Mouse (Mus musculus): ENCODE results near the gene Fabp3.

Fabp3 gene

GRCm38 (mm10) chr4:130308231-130309081 is at the start of gene Fabp3, which contains the start of gene Gm10570:
Gene Fabp3, plus strand, starts transcription at chr4:130308595.
Gene Gm10570, minus strand, starts transcription at chr4:130308674.
- in situ Hi-C loops (cut with MseI, MboI): no loop called here

- in situ Hi-C loops (cut with MseI, MboI): no loop called here
Observed at GRCm38 (mm10) chr4:130260406-130260805, 48.0 kb upstream of the Fabp3 start.

GRCm38 (mm10) chr4:130264131-130264530 is 44.3 kb upstream of the Fabp3 start:
- in situ Hi-C loops (cut with MseI, MboI): no loop called here

- in situ Hi-C loops (cut with MseI, MboI): no loop called here
Observed at GRCm38 (mm10) chr4:130264698-130265349, 43.6 kb upstream of the Fabp3 start.

GRCm38 (mm10) chr4:130266601-130267000 is 41.8 kb upstream of the Fabp3 start:
- in situ Hi-C loops (cut with MseI, MboI): no loop called here

GRCm38 (mm10) chr4:130267069-130267468 is 41.3 kb upstream of the Fabp3 start:
- in situ Hi-C loops (cut with MseI, MboI): no loop called here

GRCm38 (mm10) chr4:130268736-130269135 is 39.7 kb upstream of the Fabp3 start:
- in situ Hi-C loops (cut with MseI, MboI): no loop called here

GRCm38 (mm10) chr4:130270089-130270488 is 38.3 kb upstream of the Fabp3 start:
- in situ Hi-C loops (cut with MseI, MboI): no loop called here

- in situ Hi-C loops (cut with MseI, MboI): no loop called here
Observed at GRCm38 (mm10) chr4:130270611-130271347, 37.6 kb upstream of the Fabp3 start.

- in situ Hi-C loops (cut with MseI, MboI): no loop called here
Observed at GRCm38 (mm10) chr4:130273698-130274345, 34.6 kb upstream of the Fabp3 start.

- in situ Hi-C loops (cut with MseI, MboI): no loop called here
Observed at GRCm38 (mm10) chr4:130274346-130275015, 33.9 kb upstream of the Fabp3 start.

GRCm38 (mm10) chr4:130275016-130275822 is 33.2 kb upstream of the Fabp3 start:
- in situ Hi-C loops (cut with MseI, MboI): no loop called here

GRCm38 (mm10) chr4:130275823-130276105 is 32.6 kb upstream of the Fabp3 start:
- in situ Hi-C loops (cut with MseI, MboI): no loop called here

GRCm38 (mm10) chr4:130276573-130277176 is 31.7 kb upstream of the Fabp3 start:
- in situ Hi-C loops (cut with MseI, MboI): no loop called here

- in situ Hi-C loops (cut with MseI, MboI): no loop called here
Observed at GRCm38 (mm10) chr4:130279105-130279504, 29.3 kb upstream of the Fabp3 start, which contains the start of gene Serinc2. Gene Serinc2, minus strand, starts transcription at chr4:130279205.

GRCm38 (mm10) chr4:130282856-130283255 is 25.5 kb upstream of the Fabp3 start:
- in situ Hi-C loops (cut with MseI, MboI): no loop called here

GRCm38 (mm10) chr4:130283826-130284225 is 24.6 kb upstream of the Fabp3 start:
- in situ Hi-C loops (cut with MseI, MboI): no loop called here

GRCm38 (mm10) chr4:130286531-130286930 is 21.9 kb upstream of the Fabp3 start:
- in situ Hi-C loops (cut with MseI, MboI): no loop called here

- in situ Hi-C loops (cut with MseI, MboI): no loop called here
Observed at GRCm38 (mm10) chr4:130289824-130290223, 18.6 kb upstream of the Fabp3 start.

GRCm38 (mm10) chr4:130292271-130292670 is 16.1 kb upstream of the Fabp3 start:
- in situ Hi-C loops (cut with MseI, MboI): no loop called here
